Comparison of ENCODE assay signal across 22 mouse cellular contexts in the genomic region with DNA sequence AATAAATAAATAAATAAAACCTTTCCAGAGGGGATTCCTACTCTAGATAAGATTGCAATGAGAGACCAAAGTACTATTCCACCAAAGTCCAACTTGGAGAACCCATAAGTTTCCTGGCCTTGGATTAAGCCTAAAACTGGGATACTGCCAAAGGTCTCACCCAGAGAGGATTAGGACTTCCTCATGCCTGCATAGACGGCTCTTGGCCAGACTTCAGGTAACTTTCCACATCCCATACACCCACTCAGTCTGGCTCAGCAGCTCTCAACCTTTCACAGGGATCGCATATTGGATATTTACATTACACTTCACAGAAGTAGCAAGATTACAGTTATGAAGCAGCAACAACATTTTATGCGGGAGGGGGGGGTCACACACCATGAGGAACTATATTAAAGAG.
DNase-seq lines count a peak whose midpoint lies in the region; ATAC-seq and TF ChIP-seq lines count a peak whose summit lies in the region.
"Had no signal": no experiment of that assay in that cellular context is flagged by ENCODE, and none has a peak within 500 bp of the region (broad histone marks: within the 10 kb centered on the region; RNA-seq: fewer than 3 reads in every experiment).

No protein-coding gene starts in this region.

- DNase-seq in kidney, adult 2 months: peak; percentile 82
- DNase-seq in fat pad, adult 2 months (ENCODE audit: extremely low read depth, low read depth, low spot score): peak; percentile 74
- DNase-seq in lung, adult 2 months: peak; percentile 31
- DNase-seq in lung, postnatal 4 days: peak; percentile 32 to 53
- DNase-seq in cerebellum, postnatal 14 days: no peak
- DNase-seq: adrenal gland, adult 2 months; B cell, adult 2 months; cerebellum, adult 8-10 months; gastrocnemius, postnatal 25 days; layer of hippocampus, adult 9-11 months; right cerebral cortex, adult 18-20 months; thymus, postnatal 25 days had no signal

- H3K9me3 ChIP-seq in kidney, embryonic 15.5 days (replicated peaks): no peaks in the 10 kb centered on the region
- no peaks in the 10 kb centered on the region for H3K9me3 ChIP-seq in heart, embryonic 11.5 days (replicated peaks; ENCODE audit: control insufficient read depth, low read length)
- H3K9me3 ChIP-seq: embryonic facial prominence, embryonic 13.5 days; hindbrain, embryonic 10.5 days; limb, embryonic 12.5 days; midbrain, embryonic 12.5 days; neural tube, embryonic 13.5 days had no signal

- peak overlapping the region; percentile 61 for H3K27ac ChIP-seq in kidney, adult 2 months (ENCODE audit: insufficient read depth, low read depth, low read length)
- H3K27ac ChIP-seq in kidney, embryonic 15.5 days: no peak overlapping the region
- H3K27ac ChIP-seq in heart, embryonic 11.5 days (ENCODE audit: low read depth, low read length): no peak overlapping the region
- H3K27ac ChIP-seq: embryonic facial prominence, embryonic 13.5 days; hindbrain, embryonic 10.5 days; kidney, postnatal 0 days; limb, embryonic 12.5 days; liver, embryonic 14.5 days; midbrain, embryonic 12.5 days; neural tube, embryonic 13.5 days had no signal

- H3K9ac ChIP-seq in kidney, embryonic 15.5 days: no peak overlapping the region
- H3K9ac ChIP-seq in heart, embryonic 11.5 days (ENCODE audit: low read depth, low read length): no peak overlapping the region
- H3K9ac ChIP-seq: embryonic facial prominence, embryonic 13.5 days; limb, embryonic 12.5 days; liver, embryonic 14.5 days; midbrain, embryonic 12.5 days; neural tube, embryonic 13.5 days had no signal

- H3K4me2 ChIP-seq in kidney, embryonic 15.5 days: no peak overlapping the region
- H3K4me2 ChIP-seq in heart, embryonic 11.5 days: no peak overlapping the region
- H3K4me2 ChIP-seq: embryonic facial prominence, embryonic 13.5 days; limb, embryonic 12.5 days; midbrain, embryonic 12.5 days; neural tube, embryonic 13.5 days had no signal

- no peak for TF ChIP-seq CTCF in kidney, adult 2 months (conservative IDR thresholded peaks at IDR 0.05; ENCODE audit: insufficient read depth, insufficient read length, low read depth, low read length)
- no peak for TF ChIP-seq CTCF in lung, adult 2 months (IDR thresholded peaks at IDR 0.05; ENCODE audit: insufficient read depth, low read length)

- H3K4me1 ChIP-seq in kidney, adult 2 months (ENCODE audit: control insufficient read depth, insufficient read depth, low read length): peaks cover 35% of the 10 kb centered on the region
- H3K4me1 ChIP-seq in kidney, embryonic 15.5 days: peaks cover 12% of the 10 kb centered on the region
- peaks cover 6% of the 10 kb centered on the region for H3K4me1 ChIP-seq in lung, adult 2 months (ENCODE audit: control insufficient read depth, insufficient read depth, low read length)
- H3K4me1 ChIP-seq in heart, embryonic 11.5 days (ENCODE audit: control insufficient read depth, insufficient read depth, low read length): 0 out of 2 replicates have a peak, but pooled peaks cover 2% of the 10 kb centered on the region
- H3K4me1 ChIP-seq: midbrain, embryonic 12.5 days had no signal

- 50% methylated on average over 3 of the region's 3 CpGs for WGBS in kidney, adult 2 months
- WGBS in kidney, embryonic 15.5 days: 77% methylated on average over 3 of the region's 3 CpGs
- WGBS in lung, adult 2 months: 44% methylated on average over 3 of the region's 3 CpGs
- WGBS in heart, embryonic 11.5 days (ENCODE audit: insufficient replicate concordance): 82% methylated on average over 3 of the region's 3 CpGs

- no peaks in the 10 kb centered on the region for H3K36me3 ChIP-seq in kidney, adult 2 months (ENCODE audit: control insufficient read depth, insufficient read depth, low read length)
- no peaks in the 10 kb centered on the region for H3K36me3 ChIP-seq in kidney, embryonic 15.5 days
- H3K36me3 ChIP-seq in heart, embryonic 11.5 days (ENCODE audit: control insufficient read depth, insufficient read depth, low read length): no peaks in the 10 kb centered on the region
- H3K36me3 ChIP-seq: embryonic facial prominence, embryonic 13.5 days; hindbrain, embryonic 10.5 days; limb, embryonic 12.5 days; midbrain, embryonic 12.5 days; neural tube, embryonic 13.5 days had no signal

- ATAC-seq in kidney, embryonic 15.5 days (replicated peaks; ENCODE audit: low FRiP score): no peak
- ATAC-seq in heart, embryonic 11.5 days (replicated peaks; ENCODE audit: insufficient number of reproducible peaks, low FRiP score, low TSS enrichment): no peak
- ATAC-seq: forebrain, embryonic 16.5 days had no signal

- no peak overlapping the region for H3K4me3 ChIP-seq in kidney, adult 2 months (ENCODE audit: insufficient read depth, low read depth, low read length)
- H3K4me3 ChIP-seq in kidney, embryonic 15.5 days (replicated peaks): no peak overlapping the region
- H3K4me3 ChIP-seq in lung, adult 2 months (replicated peaks; ENCODE audit: extremely low read depth, low read depth, low read length): no peak overlapping the region
- no peak overlapping the region for H3K4me3 ChIP-seq in heart, embryonic 11.5 days (ENCODE audit: low read depth, low read length)
- H3K4me3 ChIP-seq: embryonic facial prominence, embryonic 13.5 days; hindbrain, embryonic 10.5 days; limb, embryonic 12.5 days; midbrain, embryonic 12.5 days; neural tube, embryonic 13.5 days had no signal

- no peaks in the 10 kb centered on the region for H3K27me3 ChIP-seq in kidney, adult 2 months (replicated peaks; ENCODE audit: control insufficient read depth, insufficient read depth, low read length)
- H3K27me3 ChIP-seq in kidney, embryonic 15.5 days: no peaks in the 10 kb centered on the region
- H3K27me3 ChIP-seq in heart, embryonic 11.5 days (ENCODE audit: control insufficient read depth, insufficient read depth, low read length): no peaks in the 10 kb centered on the region
- H3K27me3 ChIP-seq: embryonic facial prominence, embryonic 13.5 days; limb, embryonic 12.5 days; midbrain, embryonic 12.5 days; neural tube, embryonic 13.5 days had no signal

- no peak for TF ChIP-seq POLR2A in kidney, adult 2 months (IDR thresholded peaks at IDR 0.05; ENCODE audit: low read depth, low read length)
- no peak for TF ChIP-seq POLR2A in lung, adult 2 months (IDR thresholded peaks at IDR 0.05; ENCODE audit: borderline replicate concordance, extremely low read depth, low read depth, low read length)

Comparison
In these comparisons a context has a peak if more than half of its experiments do, and no peak if none do; other contexts are left out.
1. DNase-seq: peak in kidney, adult 2 months (single experiment), fat pad, adult 2 months (single experiment), lung, adult 2 months (single experiment) and lung, postnatal 4 days (2 of 2); none in cerebellum, postnatal 14 days (0 of 2).